Mouse (Mus musculus) neural tube, embryonic 14.5 days (tissue): ENCODE measurements at regions not wholly inside any gene's neighbourhood (a gene's known extent, or its start where the extent isn't known, plus 50 kb on each side); places are given as distances from the start of the nearest gene placed in this dataset.

Experiments
- ATAC-seq: fragments of 200-750 bp; cut with Nextera tagmentation; 2 replicates; pipeline ENCODE4 v1.8.0; 2017; ENCODE audit warnings: low read depth, mild to moderate bottlenecking, moderate TSS enrichment, moderate library complexity
- H3K27ac ChIP-seq: fragments of 300-500 bp; sonication (generic); 2 replicates; pipeline ENCODE4 v1.5.1; 2014; ENCODE audit warnings: low read depth, mild to moderate bottlenecking, control low read depth, low read length, moderate library complexity, mixed read lengths
- H3K27me3 ChIP-seq: fragments of 300-500 bp; sonication (generic); 2 replicates; pipeline ENCODE4 v1.6.1; 2014; ENCODE audit warnings: low read length; ENCODE audit not compliant: control insufficient read depth, insufficient read depth
- H3K36me3 ChIP-seq: fragments of 300-500 bp; sonication (generic); 2 replicates; pipeline ENCODE4 v1.6.1; 2014; ENCODE audit warnings: low read length, mixed read lengths; ENCODE audit not compliant: control insufficient read depth, insufficient read depth
- H3K4me1 ChIP-seq: fragments of 300-500 bp; sonication (generic); 2 replicates; pipeline ENCODE4 v1.6.1; 2014; ENCODE audit warnings: low read length; ENCODE audit not compliant: control insufficient read depth, insufficient read depth
- H3K4me2 ChIP-seq: fragments of 300-500 bp; sonication (generic); 2 replicates; pipeline ENCODE4 v1.6.1; 2014; ENCODE audit warnings: mild to moderate bottlenecking, low read depth, low read length, control low read depth
- H3K4me3 ChIP-seq: fragments of 300-500 bp; sonication (generic); 2 replicates; pipeline ENCODE4 v1.5.1; 2014; ENCODE audit warnings: low read depth, low read length, control low read depth, mixed read lengths
- H3K9ac ChIP-seq: fragments of 300-500 bp; sonication (generic); replicated peaks from 2 replicates; pipeline ENCODE4 v1.6.1; 2014; ENCODE audit warnings: low read depth, mild to moderate bottlenecking, control low read depth, low read length, mixed read lengths
- H3K9me3 ChIP-seq: fragments of 300-500 bp; sonication (generic); 2 replicates; pipeline ENCODE4 v1.6.1; 2016; ENCODE audit warnings: low read length; ENCODE audit not compliant: control insufficient read depth
- WGBS: fragments of 180-500 bp; shearing (Covaris S2); extraction: QIAGEN DNeasy Blood & Tissue Kit; methylation state at CpG from one replicate; pipeline ENCODE4 v1.1.7; 2014; 5-methylcytosine and 5-hydroxymethylcytosine counted together

DNA sequence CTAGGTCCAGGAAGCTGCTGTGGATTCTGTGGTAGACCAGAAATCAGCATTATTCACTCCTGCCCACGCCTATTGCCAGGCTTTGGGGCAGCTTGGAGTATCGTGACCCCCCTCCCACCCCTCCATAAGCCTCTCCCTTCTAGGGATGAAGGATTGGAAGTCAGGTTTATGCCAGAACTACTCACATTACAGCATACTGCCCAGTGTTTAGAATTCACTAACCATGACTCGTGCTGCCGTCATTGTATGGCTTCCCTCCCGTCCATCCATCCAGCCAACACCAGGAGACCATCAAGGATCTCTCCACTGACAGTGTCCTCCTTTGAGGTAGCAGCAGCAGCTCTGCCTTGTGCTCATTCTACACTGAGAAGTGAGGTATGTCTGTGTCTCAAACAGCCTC lies 62.4 kb upstream of the Ret start:
- no peaks in the 10 kb centered on the region for H3K9me3 ChIP-seq
- 87% methylated on average over 5 of the region's 5 CpGs for WGBS

DNA sequence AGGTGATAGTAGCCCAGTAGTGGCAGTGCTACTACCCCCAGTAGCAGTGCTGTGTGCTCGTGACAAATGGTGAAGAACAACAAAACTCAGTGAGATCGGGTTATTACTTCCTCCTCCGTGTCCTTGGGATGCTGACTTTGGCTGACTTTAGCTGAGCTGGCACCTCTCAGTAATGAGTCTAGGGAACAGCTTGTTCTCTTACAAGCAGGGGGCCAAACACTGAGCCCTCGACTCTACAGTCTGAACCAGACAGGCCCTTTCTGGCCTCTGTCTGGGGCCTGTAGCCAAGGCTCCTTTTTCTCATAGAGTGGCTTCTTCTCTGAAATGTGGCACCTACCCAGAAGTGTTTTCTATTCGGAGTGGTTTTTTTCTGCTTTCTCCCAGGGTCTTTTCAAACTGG lies 57.4 kb upstream of the Ret start:
- H3K9me3 ChIP-seq, result no peaks in the 10 kb centered on the region
- H3K4me1 ChIP-seq, result no peaks in the 10 kb centered on the region
- H3K4me3 ChIP-seq, result no peak overlapping the region
- WGBS, result 78% methylated on average over 5 of the region's 5 CpGs
- no peak overlapping the region for H3K9ac ChIP-seq
- H3K27me3 ChIP-seq, result no peaks in the 10 kb centered on the region
- H3K27ac ChIP-seq, result no peak overlapping the region
- ATAC-seq, result no peak
- no peaks in the 10 kb centered on the region for H3K36me3 ChIP-seq
- no peak overlapping the region for H3K4me2 ChIP-seq

More for the DNA sequence above, 62.4 kb upstream of the Ret start:
- no peak overlapping the region for H3K4me3 ChIP-seq
- H3K36me3 ChIP-seq, result no peaks in the 10 kb centered on the region
- H3K9ac ChIP-seq, result no peak overlapping the region
- no peak for ATAC-seq
- no peak overlapping the region for H3K27ac ChIP-seq
- H3K4me2 ChIP-seq, result no peak overlapping the region
- no peaks in the 10 kb centered on the region for H3K4me1 ChIP-seq
- H3K27me3 ChIP-seq, result no peaks in the 10 kb centered on the region

- Histone ChIP-seq H3K9me3 (no peaks in the 10 kb centered on the region), H3K36me3 (no peaks in the 10 kb centered on the region), H3K9ac (no peak overlapping the region), H3K4me1 (no peaks in the 10 kb centered on the region), H3K4me3 (no peak overlapping the region), H3K4me2 (no peak overlapping the region), H3K27me3 (no peaks in the 10 kb centered on the region), H3K27ac (no peak overlapping the region)
- ATAC-seq, result no peak
- 87% methylated on average over 2 of the region's 2 CpGs for WGBS
Observed at GRCm38 (mm10) chr6:118252711-118253110, 55.2 kb upstream of the Ret start.

DNA sequence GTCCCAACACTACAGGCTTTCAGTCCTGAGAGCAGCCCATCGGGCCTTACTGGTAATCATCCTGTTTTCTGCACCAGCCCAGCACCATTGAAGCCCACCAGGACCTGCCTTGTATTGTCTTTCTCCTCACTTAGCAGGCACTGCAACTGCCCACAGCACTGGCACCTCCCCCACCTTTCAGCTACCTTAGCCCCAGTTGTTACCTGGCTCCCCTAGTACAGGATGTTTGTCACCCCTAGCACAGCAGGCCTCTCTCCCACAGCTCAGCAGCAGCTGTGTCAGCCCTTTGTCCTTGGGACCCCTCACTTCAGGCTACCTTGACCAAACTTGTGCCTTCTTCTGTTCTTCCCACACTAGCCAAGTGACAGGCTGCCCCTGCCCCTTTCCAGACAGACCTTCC lies 53.6 kb upstream of the Ret start:
- Histone ChIP-seq H3K27ac (no peak overlapping the region), H3K9me3 (no peaks in the 10 kb centered on the region), H3K4me1 (no peaks in the 10 kb centered on the region), H3K27me3 (no peaks in the 10 kb centered on the region), H3K4me3 (no peak overlapping the region), H3K36me3 (no peaks in the 10 kb centered on the region), H3K9ac (no peak overlapping the region), H3K4me2 (no peak overlapping the region)
- ATAC-seq, result no peak
- 69% methylated on average over 1 of the region's 1 CpGs for WGBS

DNA sequence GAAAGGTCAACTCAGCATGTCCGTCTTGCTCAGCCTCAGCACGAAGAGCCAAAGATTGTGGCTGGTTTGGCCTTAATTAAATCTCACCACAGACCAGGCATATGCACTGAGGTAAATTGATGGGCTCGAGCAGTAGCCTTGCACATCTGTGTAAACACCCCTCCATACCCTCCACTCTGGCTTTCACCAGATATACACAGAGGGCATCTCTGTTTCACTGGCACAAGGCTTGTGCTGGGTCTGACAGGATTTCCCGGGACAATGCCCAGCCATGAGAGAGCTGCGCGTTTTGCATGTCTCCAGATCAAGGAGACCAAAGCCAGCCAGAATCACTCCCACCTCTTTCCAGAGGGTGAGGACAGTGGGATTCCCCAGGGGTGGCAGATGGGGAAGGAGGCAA lies 52.5 kb upstream of the Ret start:
- ATAC-seq, result no peak
- no peaks in the 10 kb centered on the region for H3K36me3 ChIP-seq
- H3K27me3 ChIP-seq, result no peaks in the 10 kb centered on the region
- H3K9ac ChIP-seq, result no peak overlapping the region
- no peak overlapping the region for H3K4me3 ChIP-seq
- H3K27ac ChIP-seq, result no peak overlapping the region
- 89% methylated on average over 6 of the region's 6 CpGs for WGBS
- H3K9me3 ChIP-seq, result no peaks in the 10 kb centered on the region
- H3K4me2 ChIP-seq, result no peak overlapping the region
- no peaks in the 10 kb centered on the region for H3K4me1 ChIP-seq
